9 mouse cellular contexts compared by ENCODE assay signal in genomic region chr2:172848193-172848592, GRCm38 (mm10).
A peak's percentile ranks its signal among the peaks of the same experiment; 100 is the strongest.
DNase-seq lines count a peak whose midpoint lies in the region; TF ChIP-seq lines count a peak whose summit lies in the region.
"Had no signal": no experiment of that assay in that cellular context is flagged by ENCODE, and none has a peak within 500 bp of the region (broad histone marks: within the 10 kb centered on the region; RNA-seq: fewer than 3 reads in every experiment).

No protein-coding gene starts in this region.

- 68% methylated on average over 6 of the region's 6 CpGs for WGBS in spleen, adult 2 months

- no peaks in the 10 kb centered on the region for H3K36me3 ChIP-seq in spleen, adult 2 months (ENCODE audit: control insufficient read depth, insufficient read depth, low read length)
- H3K36me3 ChIP-seq: liver, embryonic 13.5 days had no signal

- H3K27ac ChIP-seq in spleen, adult 2 months (ENCODE audit: insufficient read depth, low read length), result no peak overlapping the region
- H3K27ac ChIP-seq: liver, embryonic 13.5 days had no signal

- TF ChIP-seq POLR2A in spleen, adult 2 months (IDR thresholded peaks at IDR 0.05; ENCODE audit: low read depth, low read length), result no peak

- no peak overlapping the region for H3K4me3 ChIP-seq in spleen, adult 2 months (ENCODE audit: extremely low read depth, insufficient read depth, insufficient read length)
- H3K4me3 ChIP-seq: liver, embryonic 13.5 days had no signal

- H3K27me3 ChIP-seq in spleen, adult 2 months (ENCODE audit: control insufficient read depth, insufficient read depth, low read length), result no peaks in the 10 kb centered on the region
- H3K27me3 ChIP-seq: liver, embryonic 13.5 days had no signal

- DNase-seq in gastrocnemius, adult 18-20 months (ENCODE audit: low spot score), result peak; percentile 19
- no peak for DNase-seq in gastrocnemius, postnatal 36 days
- peak in 1 of 2 experiments; percentile 21 for DNase-seq in spleen, adult 2 months (ENCODE audit: low read depth in 1 of 2, low spot score in 2 of 2)
- DNase-seq in spleen, adult 12 weeks (ENCODE audit: low spot score), result no peak
- DNase-seq in induced T-regulatory cell, adult 2 months (ENCODE audit: low read depth), result peak; percentile 59
- peak; percentile 66 for DNase-seq in testis, postnatal 10 days (ENCODE audit: low spot score)
- no peak for DNase-seq in gastrocnemius, postnatal 25 days
- no peak for DNase-seq in heart, adult 11 months
- DNase-seq: liver, embryonic 13.5 days had no signal

- intact Hi-C loops in gastrocnemius, postnatal 36 days (cut with DNase I), result no loop called here

- peak; percentile 72 for TF ChIP-seq CTCF in spleen, adult 2 months (IDR thresholded peaks at IDR 0.05; ENCODE audit: extremely low read depth, insufficient read depth, insufficient read length, insufficient replicate concordance)

- no peaks in the 10 kb centered on the region for H3K4me1 ChIP-seq in spleen, adult 2 months (ENCODE audit: control insufficient read depth, insufficient read depth, insufficient read length)
- H3K4me1 ChIP-seq: liver, embryonic 13.5 days had no signal

Comparison
In these comparisons a context has a peak if more than half of its experiments do, and no peak if none do; other contexts are left out.
1. DNase-seq: peak in gastrocnemius, adult 18-20 months (single experiment), induced T-regulatory cell, adult 2 months (single experiment) and testis, postnatal 10 days (single experiment); none in gastrocnemius, postnatal 36 days (0 of 2), spleen, adult 12 weeks (single experiment), gastrocnemius, postnatal 25 days (single experiment) and heart, adult 11 months (single experiment).